Mouse (Mus musculus) adrenal gland, postnatal 4 days (tissue): ENCODE data around the gene Vps11. TPM values are rescaled to one million over a fixed set of nuclear protein-coding genes. Genes with fewer than 3 reads are reported as not detected.
"Not testable (repeated sequence)": the region's sequence is repeated elsewhere in the genome, so short reads cannot be mapped to it uniquely, and the experiment has no call there.

ENCODE experiments used
- DNase-seq, 2 experiments: peaks; one replicate each; pipeline ENCODE4 v3.0.0; 2021 to 2022; ENCODE audit warnings: low spot score in 2 of 2, mixed read lengths in 2 of 2
- total RNA-seq, 2 experiments: library from RNA; stranded (reverse); gene quantifications; 2 replicates each; pipeline ENCODE4 v1.2.3; 2021

Vps11 gene
- total RNA-seq, 2 experiments from 2014 or later: 65.2 to 73.1 TPM

DNA sequence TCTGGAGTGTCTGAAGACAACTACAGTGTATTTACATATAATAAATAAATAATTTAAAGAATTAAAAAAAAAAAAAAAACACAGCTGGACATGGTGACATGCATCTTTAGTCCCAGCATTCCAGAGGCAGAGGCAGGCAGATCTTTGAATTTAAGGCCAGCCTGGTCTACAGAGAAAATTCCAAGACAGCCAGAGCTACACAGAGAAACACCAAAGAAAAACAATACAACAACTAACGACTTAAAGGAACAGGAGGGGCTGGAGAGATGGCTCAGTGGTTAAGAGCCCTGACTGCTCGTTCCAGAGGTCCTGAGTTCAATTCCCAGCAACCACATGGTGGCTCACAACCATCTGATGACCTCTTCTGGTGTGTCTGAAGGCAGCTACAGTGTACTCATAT lies 15.9 kb upstream of the Vps11 start:
- not testable (repeated sequence) for DNase-seq

DNA sequence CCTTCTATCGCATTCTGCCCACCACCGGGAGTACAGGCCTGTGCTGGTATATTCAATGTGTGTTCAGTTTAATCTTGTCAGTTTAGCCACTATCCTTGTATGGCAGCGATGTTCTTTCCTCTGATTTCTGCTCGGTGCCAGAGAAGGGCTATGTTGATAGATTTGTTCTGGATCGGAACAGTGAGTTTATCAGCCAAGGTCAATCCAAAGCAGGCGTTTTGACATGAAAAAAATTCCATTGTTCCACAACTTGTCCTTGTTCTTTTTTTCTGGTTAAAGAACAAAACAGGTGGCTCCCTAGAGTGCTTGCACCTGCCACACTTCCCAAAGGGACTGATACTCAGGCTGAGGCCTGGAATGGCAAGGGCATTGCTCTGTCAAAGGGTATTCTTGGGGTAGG lies 14.7 kb upstream of the Vps11 start:
- DNase-seq: no peak

DNA sequence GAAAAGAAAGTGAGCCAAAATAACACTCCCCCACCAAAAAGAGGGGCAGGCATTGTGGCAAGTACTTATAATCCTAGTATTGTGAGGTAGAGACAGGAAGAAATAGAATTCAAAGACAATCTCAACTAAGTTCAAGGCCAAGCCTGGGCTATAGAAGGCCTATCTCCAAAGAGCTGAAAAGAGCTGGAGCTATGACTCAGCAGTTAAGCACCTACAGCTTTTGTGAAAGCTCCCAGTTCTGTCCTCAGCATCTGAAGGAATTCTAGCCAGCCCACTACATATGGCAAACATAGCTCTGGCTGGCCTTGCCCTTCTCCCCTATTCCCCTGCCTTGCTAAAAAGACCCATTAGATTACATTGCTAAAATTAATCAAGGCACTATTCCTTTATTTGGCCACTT lies 11.9 kb upstream of the Vps11 start:
- no peak for DNase-seq

DNA sequence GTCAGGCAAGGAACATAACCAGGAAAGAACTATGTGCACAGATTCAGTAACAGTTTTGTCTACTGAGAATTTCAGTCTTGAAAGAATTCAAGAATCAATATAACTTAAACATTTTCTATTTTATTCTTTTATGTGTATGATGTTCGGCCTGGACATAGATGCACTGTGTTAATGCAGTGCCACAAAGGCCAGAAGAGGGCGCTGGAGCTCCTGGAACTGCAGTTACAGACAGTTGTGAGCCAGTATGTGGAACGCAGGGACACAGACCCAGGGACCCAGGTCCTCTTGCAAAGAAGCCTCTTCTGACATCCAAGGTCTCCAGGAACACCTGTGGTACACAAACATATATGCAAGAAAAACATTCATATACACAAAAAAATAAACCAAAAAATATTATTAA lies 3.0 kb upstream of the Vps11 start:
- no peak for DNase-seq

DNA sequence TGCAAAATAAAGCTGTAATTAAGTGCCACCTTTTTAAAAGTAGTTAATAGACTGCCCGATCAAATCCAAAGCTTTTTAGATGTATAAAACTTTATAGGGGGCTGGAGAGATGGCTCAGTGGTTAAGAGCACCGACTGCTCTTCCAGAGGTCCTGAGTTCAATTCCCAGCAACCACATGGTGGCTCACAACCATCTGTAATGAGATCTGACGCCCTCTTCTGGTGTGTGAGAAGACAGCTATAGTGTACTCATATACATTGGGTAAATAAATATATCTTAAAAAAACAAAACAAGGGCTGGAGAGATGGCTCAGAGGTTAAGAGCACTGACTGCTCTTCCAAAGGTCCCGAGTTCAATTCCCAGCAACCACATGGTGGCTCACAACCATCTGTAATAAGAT lies 461 bp upstream of the Vps11 start:
- DNase-seq: not testable (repeated sequence)

DNA sequence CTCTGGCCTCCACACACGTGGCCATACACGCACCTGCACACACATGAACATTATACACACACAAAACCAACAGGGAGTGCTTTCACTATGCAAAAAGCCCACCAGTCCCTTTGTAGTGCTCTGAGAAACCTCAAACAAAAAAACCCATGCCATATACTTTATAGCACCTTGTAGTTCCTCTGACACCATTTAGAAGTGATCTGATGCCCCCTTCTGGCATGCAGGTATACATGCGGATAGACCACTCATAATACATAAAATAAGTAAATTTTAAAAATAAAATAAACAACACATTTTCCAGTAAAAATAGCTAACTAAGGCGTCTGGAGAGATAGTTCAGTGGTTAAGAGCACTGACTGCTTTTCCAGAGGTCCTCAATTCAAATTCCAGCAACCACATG lies 4.3 kb downstream of the Vps11 start:
- DNase-seq: no peak

DNA sequence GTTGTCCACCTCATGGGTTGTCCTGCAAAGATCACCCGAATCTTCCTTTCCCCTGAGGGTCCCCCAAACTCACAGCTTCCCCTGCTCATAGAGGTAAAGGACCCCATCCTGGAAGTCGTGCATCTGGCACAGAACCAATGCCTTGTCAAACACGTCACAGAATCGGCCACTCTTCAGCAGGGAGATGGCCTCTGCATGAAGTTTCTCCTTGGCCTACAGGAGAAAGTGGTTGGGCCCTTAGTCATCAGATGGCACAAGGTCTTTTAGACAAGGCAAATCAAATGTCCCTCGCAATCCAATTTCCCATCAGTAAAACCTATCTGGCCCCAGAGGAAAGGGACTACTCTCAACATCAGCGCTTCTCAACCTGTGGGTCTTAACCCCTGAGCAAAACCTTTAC lies 8.3 kb downstream of the Vps11 start:
- no peak for DNase-seq

DNA sequence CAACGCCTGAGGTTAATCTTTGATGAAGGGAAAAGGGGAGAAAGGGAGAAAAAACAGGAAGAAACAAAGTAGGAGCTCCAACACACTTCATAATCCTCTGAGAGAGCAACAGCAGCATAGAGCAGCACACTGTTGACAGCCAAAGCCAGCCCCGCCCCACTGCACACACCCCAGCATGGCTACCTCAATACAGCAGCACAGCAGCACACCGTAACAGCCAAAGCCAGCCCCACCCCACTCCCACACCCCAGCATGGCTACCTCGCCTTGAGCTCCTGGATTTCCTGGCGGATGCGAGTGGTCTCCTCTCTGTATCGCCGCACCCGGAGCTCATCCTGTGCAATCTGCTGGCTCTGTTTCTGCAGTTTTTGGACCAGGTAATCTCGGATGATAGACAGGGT lies 9.1 kb downstream of the Vps11 start:
- no peak for DNase-seq

DNA sequence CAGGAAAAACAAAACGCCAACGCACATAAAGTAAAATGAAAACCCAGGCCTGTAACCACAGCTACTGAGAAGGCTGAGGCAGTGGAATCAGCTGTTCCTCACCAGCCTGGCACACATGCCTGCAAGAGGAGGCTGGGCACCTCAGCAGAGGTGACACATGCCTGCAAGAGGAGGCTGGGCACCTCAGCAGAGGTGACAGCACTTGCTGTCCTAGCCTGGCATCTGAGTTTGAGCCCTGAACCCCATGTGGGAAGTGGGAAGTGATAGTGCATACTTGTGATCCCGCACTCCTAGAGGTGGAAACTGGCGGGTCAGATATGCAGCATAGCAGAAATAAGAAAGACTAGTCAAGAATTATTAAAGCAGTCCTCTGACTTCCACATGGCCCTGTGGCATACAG lies 10.1 kb downstream of the Vps11 start:
- no peak for DNase-seq

DNA sequence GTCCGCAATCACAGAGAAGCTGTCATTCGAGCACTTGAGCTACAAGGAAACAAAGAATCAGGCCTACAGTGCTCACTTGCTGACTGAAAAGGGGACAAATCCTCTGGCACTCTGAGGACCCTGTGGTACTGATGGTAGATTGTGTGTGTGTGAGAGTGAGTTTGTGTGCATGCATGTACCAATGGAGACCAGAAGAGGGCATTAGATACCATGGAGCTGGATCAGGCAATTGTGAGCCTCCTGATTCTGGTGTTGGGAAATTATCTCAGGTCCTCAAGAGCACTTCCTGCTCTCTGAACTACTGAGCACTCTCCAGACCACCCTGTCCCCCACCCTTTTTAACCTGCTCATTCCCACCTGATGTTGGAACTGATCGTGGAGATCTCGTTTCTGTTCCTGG lies 12.9 kb downstream of the Vps11 start:
- DNase-seq: no peak

DNA sequence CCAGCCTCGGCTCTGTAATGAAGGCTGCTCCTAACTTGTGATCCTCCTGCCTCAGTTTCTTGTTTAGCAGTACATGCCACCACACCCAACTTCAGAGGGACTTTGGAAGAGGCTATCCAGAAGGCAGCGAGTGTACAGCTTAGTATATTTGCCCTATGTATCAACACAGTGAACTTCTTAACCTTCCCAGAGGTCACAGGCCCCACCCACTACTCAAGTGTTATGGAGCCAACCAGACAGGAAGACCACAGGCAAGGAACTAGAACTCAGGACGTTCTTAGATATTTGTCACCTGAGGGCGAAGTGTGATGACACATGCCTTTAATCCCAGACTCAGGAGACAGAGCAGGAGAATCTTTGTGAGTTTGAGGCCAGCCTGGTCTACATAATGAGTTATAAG lies 13.8 kb downstream of the Vps11 start:
- DNase-seq: no peak

DNA sequence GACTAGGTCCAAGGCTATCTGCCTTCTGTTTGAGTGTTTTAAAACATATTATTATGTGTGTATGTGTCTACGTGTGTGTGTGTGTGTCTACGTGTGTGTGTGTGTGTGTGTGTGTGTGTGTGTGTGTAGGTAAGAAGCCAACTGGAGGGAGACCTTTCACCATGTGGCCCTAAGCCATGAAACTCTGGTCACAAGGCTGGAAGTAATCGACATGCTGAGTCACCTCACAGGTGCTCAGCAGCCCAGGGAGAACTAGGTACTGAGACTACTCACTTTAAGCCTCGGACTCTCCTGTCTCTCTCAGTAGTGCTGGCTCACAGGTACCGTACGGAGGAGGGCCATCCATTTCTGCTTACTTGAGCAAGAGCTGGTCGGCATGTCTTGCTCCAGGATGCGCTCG lies 14.3 kb downstream of the Vps11 start:
- DNase-seq: no peak

DNA sequence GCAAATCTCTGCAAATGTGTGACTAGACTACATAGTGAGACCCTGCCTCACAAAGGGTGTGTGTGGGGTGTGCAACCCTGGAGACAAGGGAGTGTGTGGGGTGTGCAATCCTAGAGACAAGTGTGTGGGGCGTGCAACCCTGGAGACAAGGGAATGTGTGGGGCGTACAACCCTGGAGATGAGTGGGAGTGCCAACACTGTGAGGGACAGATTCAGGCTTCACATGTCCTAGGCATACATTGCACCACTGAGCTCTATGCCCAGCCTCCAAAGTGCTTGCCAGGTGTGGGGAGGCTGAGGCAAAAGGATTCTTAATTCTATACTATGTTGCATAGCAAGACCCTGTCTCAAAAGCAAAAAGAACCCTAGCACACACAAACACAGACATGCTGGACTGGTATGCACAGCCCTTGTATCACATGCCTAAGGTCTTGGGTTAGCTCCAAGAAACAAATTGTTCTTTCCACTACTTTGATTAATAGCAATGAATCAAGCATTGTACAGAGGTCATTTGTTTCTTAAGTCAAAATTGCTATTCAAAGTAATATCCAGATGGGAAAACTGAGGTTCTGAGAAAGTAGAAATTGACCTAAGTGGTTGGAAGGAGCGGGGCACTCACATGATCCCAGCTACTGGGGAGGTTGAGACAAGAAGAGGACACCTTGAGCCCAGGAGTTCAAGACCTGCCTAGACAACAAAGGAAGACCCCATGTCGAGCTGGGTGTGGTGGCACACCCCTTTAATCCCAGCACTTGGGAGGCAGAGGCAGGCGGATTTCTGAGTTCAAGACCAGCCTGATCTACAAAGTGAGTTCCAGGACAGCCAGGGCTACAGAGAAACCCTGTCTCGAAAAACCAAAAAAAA lies 15.7 kb downstream of the Vps11 start:
- no peak for DNase-seq

DNA sequence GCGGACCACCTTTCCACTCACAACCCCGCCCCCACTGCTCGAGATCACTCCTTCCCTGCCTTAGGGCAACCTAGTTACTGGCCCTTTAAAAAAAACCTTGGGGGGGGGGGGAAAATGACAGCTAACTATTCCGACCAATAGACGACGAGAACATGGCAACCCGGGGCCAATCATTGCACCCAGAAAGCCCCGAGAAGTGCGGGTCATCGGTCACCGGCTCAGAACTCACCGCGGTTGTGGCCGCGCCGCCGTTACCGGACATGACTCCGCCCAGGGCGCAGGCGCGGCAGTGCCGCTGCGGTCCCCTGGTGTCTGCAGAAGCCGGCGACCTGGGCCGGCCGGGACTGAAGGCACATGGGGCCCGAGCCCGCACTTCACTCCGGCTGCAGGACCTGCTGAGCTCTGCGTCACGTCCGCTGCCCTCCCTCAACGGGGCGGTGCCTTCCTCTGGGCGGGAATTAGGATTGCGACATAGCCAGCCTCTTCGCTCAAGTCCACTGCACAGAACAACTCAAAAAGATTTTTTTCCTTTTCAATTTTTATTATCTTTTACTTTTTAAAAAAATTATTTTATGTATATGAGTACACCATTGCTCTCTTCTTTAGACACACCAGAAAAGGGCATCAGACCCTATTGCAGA lies 17.6 kb downstream of the Vps11 start, which contains the start of gene Hmbs:
TSS of gene Hmbs (minus strand) at position 448 of the 641 bp plus-strand sequence.
- DNase-seq: peak; percentile 71 to 86

DNA sequence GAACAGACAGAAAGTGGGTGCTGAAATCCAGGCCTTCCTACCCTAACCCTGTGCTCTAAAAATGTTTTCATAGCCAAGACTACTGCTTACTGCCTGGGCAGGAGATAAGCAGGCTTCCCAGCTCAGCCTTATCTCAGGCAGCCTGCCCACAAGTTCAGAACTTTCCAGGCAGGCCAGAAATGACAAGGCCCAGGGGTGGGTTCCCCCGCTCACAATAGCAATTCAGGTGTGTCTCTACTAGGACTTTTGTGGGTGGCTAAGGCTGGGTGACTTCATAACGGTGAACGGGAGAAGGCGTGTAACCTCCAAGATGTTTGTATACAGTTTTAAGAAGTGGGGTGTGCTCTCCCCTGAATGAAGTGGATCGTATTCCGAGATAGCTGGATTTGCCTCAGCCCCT lies 18.2 kb downstream of the Vps11 start:
- no peak for DNase-seq

DNA sequence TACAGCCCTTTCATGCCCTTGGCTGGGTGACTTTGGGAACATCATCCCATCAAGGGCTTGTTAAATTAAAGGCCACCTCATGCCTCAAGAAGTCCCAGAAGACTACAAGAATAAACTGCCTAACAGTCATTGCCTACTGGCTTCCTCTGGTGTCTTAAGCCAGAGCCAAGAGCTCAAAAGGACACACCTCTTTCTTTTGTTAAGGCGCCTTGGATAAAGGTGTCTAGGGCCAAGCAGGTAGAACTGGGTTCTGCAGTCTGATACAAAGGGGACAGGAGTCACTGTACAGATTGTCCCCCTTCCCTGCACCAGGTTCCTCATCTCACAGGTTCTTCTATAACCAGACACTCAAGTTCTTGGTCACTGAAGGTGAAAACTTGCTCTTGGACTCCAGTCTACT lies 18.9 kb downstream of the Vps11 start:
- no peak for DNase-seq

DNA sequence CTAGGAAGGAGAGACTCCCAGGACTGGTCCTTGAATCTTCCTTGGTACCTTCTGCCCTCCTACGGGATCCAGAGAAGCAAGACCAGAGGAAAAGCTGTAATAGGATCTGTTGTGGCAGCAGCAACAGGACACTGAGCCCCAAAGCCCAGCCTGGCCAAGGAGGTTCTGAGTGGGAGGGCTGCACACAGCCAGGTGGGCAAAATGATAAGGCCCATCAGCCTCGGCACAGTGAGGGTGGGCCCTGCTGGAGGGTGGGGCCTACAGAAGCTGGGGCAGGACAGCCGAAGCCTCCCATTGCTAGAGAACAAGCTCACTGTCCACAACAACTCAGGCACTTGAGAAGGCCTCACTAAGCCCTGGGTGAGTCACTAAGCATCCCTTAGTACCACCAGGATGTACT lies 19.3 kb downstream of the Vps11 start:
- no peak for DNase-seq

DNA sequence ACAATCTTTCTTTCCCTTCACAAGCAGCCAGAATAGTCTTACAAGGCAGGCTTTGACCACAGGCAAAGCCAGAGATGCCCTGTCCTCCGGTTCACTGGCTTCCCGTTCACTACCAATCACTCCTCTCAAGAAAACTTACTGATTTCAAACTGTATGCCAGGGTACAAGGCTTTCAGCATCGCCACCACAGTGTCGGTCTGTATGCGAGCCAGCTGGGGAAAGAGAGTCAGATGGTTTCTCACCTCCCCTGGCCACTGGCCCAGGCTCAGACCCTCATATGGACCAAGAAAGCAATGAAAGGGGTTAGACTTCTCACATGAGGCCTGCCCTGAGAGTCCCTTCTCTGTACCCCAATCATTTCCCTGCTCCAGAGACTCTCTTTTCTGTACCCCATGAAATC lies 20.0 kb downstream of the Vps11 start:
- no peak for DNase-seq

DNA sequence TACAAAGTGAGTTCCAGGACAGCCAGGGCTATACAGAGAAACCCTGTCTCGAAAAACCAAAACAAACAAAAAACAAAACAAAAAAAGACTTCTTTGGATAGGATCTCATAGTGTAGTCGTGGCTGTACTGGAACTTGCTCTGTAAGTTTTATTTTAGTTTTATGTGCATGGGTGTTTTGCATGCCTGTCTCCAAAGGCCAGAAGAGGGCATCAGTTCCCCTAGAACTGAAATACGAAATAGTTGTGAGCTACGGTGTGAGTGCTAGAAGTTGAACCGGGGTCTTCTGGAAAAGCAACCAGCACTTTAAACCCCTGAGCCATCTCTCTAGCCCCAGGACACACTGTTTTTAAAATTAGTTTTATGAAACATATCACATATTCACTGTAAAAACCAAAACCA lies 22.9 kb downstream of the Vps11 start:
- DNase-seq: no peak

DNA sequence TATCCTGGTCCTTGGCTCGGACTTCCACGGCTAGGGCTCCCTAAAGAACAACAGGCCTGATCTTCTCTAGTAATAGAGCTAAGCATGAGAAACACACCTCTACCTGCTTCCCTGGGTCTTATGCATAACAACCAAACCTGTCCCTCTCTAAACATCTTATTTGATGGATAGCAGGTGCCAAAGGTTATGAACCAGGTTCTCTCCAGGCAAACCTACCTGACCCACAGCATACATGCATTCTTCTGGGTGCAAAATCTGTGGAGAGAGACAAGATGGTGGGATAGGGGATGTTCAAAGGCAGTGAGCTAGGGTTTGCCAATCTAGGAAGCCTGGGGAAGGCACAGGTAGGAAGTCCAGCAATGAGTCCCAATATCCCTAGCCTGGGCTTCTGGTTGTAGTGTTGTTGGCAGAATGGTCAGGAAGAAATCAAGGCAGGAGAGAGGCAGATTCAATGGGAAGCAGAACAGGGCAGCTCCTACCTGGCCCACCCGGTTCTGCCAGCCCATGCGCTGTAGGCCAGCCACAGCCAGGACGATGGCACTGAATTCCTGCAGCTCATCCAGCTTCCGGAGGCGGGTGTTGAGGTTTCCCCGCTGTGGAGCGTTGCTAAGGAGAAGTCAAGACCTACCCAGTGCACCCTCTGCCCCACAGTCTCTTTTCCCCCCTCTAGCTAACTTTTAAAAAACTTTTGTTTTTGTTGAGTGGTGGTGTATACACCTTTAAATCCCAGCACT lies 23.9 kb downstream of the Vps11 start:
- DNase-seq: no peak

DNA sequence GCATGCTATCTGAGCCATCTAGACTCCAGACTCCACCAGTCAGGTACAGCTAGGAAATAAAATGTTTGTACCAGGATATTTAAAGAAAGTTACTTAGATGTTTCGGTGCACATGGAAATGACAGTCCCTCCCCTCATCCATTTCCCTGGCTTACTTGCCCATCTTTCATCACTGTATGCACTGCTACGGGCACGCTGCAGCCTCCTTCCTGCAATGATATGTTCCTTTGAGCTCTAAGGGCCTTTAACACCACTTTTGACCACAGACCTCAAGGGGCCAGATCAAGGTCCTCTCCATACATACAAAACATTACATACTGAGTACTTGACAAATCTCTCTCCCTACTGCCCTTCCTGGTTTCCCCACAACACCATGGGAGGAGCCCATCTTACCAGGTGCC lies 24.5 kb downstream of the Vps11 start:
- DNase-seq: no peak

DNA sequence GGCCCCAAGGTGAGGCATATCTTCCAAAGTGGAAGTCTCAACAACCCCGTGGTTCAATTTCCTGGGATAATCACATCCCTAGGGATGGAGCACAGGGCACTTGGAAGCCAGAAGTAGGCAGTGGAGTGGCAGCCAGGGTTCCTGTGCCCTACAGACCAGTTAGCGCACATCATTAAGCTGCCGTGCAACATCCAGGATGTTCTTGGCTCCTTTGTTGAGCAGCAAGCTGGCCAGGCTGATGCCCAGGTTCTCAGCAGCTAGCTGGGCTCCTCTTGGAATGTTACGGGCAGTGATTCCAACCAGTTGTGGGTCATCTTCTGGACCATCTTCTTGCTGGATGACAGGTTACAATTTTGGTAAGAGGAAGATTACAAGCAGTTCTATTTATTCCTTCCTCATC lies 25.0 kb downstream of the Vps11 start:
- DNase-seq: not testable (repeated sequence)
